Mouse (Mus musculus): ENCODE results near the gene Ascc3.

- TF ChIP-seq CTCF (IDR thresholded peaks at IDR 0.05; ENCODE audit: insufficient read depth, low read length) (no peak), POLR2A (IDR thresholded peaks at IDR 0.05; ENCODE audit: borderline replicate concordance, extremely low read depth, low read depth, low read length) (no peak)
Observed at GRCm38 (mm10) chr10:50894170-50894991, 301.9 kb downstream of the Ascc3 start, which contains the start of gene Sim1.
